Mouse (Mus musculus): Measurements from ENCODE around the gene Gm9767.

DNA sequence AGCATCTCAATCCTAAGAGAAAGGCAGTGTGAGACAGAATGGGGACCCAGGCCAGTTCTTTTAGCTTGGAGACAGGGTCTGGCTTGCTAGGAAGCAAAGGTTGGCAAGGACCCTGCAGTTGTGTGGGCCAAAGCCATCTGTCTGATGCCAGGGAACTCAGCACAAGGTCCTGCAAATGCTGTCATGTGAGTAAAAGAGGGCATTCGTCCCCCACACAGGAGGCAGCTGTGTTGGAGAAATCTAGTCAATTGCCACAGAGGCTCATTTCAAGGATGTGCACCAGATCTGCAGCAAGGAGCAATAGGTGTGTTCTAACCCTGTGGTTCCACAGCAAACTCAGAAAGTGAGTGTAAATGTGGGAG is 41.7 kb downstream of the Gm9767 start:
- TF ChIP-seq CTCF (IDR thresholded peaks at IDR 0.05; ENCODE audit: insufficient read depth, low read length) (no peak), POLR2A (IDR thresholded peaks at IDR 0.05; ENCODE audit: borderline replicate concordance, extremely low read depth, low read depth, low read length) (no peak)
